Mouse (Mus musculus) stomach, embryonic 14.5 days (tissue): Measurements from ENCODE around the gene Hand2. TPM values are rescaled to one million over a fixed set of nuclear protein-coding genes. Genes with fewer than 3 reads are reported as not detected.

Source experiments
- ATAC-seq: fragments of 200-750 bp; cut with Nextera tagmentation; 2 replicates; pipeline ENCODE4 v1.8.0; 2017; ENCODE audit warnings: low read depth, moderate TSS enrichment; ENCODE audit not compliant: insufficient number of reproducible peaks, insufficient read depth, low FRiP score
- H3K27ac ChIP-seq: fragments of 300-500 bp; sonication (generic); 2 replicates; pipeline ENCODE4 v1.5.1; 2014; ENCODE audit warnings: mild to moderate bottlenecking, low read length, moderate library complexity, mixed read lengths
- H3K27me3 ChIP-seq: fragments of 300-500 bp; sonication (generic); 2 replicates; pipeline ENCODE4 v1.6.1; 2014; ENCODE audit warnings: low read length, control low read depth, mixed read lengths; ENCODE audit not compliant: control insufficient read depth, insufficient read depth
- H3K36me3 ChIP-seq: fragments of 300-500 bp; sonication (generic); 2 replicates; pipeline ENCODE4 v1.6.1; 2014; ENCODE audit warnings: mild to moderate bottlenecking, control low read depth, low read length, moderate library complexity, mixed read lengths; ENCODE audit not compliant: control insufficient read depth, insufficient read depth
- H3K4me1 ChIP-seq: fragments of 300-500 bp; sonication (generic); 2 replicates; pipeline ENCODE4 v1.6.1; 2014; ENCODE audit warnings: low read length, control low read depth, mixed read lengths; ENCODE audit not compliant: control insufficient read depth, insufficient read depth
- H3K4me2 ChIP-seq: fragments of 300-500 bp; sonication (generic); replicated peaks from 2 replicates; pipeline ENCODE4 v1.6.1; 2014; ENCODE audit warnings: low read depth, low read length, control low read depth
- H3K4me3 ChIP-seq: fragments of 300-500 bp; sonication (generic); 2 replicates; pipeline ENCODE4 v1.5.1; 2014; ENCODE audit warnings: low read depth, low read length, control low read depth
- H3K9ac ChIP-seq: fragments of 300-500 bp; sonication (generic); replicated peaks from 2 replicates; pipeline ENCODE4 v1.6.1; 2014; ENCODE audit warnings: low read depth, mild to moderate bottlenecking, control low read depth, low read length, moderate library complexity, mixed read lengths
- H3K9me3 ChIP-seq: fragments of 300-500 bp; sonication (generic); 2 replicates; pipeline ENCODE4 v1.6.1; 2016; ENCODE audit warnings: low read depth, low read length, control low read depth; ENCODE audit not compliant: control insufficient read depth
- WGBS: fragments of 180-500 bp; shearing (Covaris S2); extraction: QIAGEN DNeasy Blood & Tissue Kit; methylation state at CpG from one replicate; pipeline ENCODE4 v1.1.7; 2014; 5-methylcytosine and 5-hydroxymethylcytosine counted together
- polyA plus RNA-seq: library from polyadenylated mRNA; unstranded; fragments of >200 nt; fragmentation: Nextera tagmentation; extraction: Ambion mirVana; gene quantifications from 2 replicates; pipeline ENCODE4 v1.2.1, GENCODE M21; 2014

Gene Hand2
- polyA plus RNA-seq, 1 experiment from 2014 or later = 17.7 TPM

DNA sequence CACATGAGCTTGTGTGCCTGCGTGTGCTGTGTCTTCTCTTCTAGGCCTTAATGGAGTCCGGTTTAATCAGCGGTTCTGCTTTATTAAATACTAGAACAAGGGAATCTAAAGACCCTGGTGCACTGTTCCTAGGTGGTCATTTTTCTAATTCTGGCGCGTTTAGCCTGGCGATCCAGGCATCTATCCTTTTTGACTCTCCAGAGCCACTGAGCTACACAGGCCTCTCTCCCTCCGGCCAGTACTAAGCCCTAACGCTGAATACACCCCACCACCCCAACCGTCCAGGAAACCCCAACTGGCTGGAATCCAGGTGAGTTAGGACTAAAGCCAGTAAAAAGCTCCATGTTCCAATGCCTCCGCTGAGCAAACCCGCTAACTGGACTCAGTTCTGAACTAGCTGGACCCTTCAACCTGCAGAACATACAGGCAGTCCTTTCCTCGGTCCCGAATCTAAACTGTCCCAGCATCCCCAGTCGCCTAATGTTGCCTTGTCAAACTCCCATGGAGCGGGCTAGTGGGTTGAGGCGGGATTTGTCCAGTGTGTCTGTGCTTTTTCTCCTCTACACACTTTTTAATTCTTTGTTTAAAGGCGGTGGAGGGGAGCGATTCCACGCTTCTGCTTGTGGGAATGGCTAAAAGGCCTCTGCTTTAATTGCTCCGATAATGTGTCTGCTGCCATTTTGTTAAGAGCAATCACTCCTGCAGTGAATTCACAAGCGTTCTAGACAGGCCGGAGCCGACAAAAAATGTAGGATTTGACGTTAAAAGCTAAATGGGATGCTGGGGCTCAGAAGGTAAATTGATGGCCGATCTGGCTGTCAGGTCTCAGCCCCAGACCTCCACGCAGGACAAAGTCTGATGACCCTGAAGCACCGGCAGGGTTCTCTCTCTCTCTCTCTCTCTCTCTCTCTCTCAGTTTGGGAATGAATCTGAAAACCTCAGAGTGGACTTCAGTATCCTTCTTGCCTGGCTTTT, 5.6 kb downstream of the Hand2 start:
- Histone ChIP-seq H3K9ac (peak overlapping the region; percentile 95), H3K9me3 (no peaks in the 10 kb centered on the region), H3K4me3 (peak overlapping the region; percentile 66), H3K4me2 (peak overlapping the region; percentile 55), H3K27ac (peak overlapping the region; percentile 85), H3K27me3 (peaks cover 18% of the 10 kb centered on the region), H3K36me3 (no peaks in the 10 kb centered on the region; the same call in 1 of the 2 replicates), H3K4me1 (peaks cover 9% of the 10 kb centered on the region; the same call in 1 of the 2 replicates)
- no peak for ATAC-seq
- WGBS = 21% methylated on average over 27 of the region's 27 CpGs

DNA sequence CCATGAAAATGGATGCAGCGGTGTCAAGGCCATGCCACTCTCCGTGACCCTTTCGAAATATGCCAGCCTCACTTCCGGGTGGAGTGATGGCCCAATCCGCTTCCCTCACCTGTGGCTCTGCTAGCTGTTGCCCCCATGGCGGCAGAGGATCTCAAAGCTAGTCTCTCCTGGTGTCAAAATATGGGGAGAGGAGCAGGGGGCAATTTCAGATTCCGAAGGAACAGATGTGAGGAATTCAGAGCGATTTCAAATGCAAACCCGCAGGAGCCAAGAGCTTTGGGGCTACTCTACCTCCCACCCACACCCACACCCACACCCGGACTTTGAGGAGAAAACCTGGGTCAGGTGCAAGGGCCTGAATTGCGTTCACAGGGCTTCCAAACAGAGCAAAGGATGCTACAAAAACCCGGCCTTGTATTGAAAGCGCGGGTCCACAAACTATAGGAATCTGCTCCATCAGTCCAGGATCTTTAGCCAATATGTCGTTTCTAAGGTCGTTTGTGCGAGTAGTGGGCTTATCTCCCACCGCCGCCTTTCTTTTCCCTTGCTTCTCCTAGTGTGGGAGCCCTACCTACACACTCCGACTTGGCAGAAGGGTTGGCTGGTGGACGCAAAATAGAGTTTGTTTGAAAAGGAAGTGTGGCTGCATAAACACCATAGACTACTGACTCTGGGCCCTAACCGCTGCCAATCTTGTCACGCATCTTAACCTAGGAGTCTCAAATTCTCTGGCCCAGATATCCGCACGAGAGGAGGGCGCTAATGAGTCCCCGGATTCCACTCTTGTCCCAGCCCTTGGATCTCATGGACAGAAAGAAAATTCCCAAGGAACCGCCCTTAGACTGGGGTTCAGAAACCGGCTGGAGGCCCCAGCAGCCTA, 6.7 kb downstream of the Hand2 start:
- H3K9ac ChIP-seq = peak overlapping the region; percentile 38
- WGBS = 14% methylated on average over 29 of the region's 29 CpGs
- no peak for ATAC-seq
- H3K27ac ChIP-seq = peak overlapping the region; percentile 85
- peaks cover 18% of the 10 kb centered on the region for H3K27me3 ChIP-seq
- H3K4me3 ChIP-seq = peak overlapping the region; percentile 66
- H3K36me3 ChIP-seq = no peaks in the 10 kb centered on the region; the same call in 1 of the 2 replicates
- peak overlapping the region; percentile 55 for H3K4me2 ChIP-seq
- H3K9me3 ChIP-seq = no peaks in the 10 kb centered on the region
- H3K4me1 ChIP-seq = peaks cover 9% of the 10 kb centered on the region; the same call in 1 of the 2 replicates

DNA sequence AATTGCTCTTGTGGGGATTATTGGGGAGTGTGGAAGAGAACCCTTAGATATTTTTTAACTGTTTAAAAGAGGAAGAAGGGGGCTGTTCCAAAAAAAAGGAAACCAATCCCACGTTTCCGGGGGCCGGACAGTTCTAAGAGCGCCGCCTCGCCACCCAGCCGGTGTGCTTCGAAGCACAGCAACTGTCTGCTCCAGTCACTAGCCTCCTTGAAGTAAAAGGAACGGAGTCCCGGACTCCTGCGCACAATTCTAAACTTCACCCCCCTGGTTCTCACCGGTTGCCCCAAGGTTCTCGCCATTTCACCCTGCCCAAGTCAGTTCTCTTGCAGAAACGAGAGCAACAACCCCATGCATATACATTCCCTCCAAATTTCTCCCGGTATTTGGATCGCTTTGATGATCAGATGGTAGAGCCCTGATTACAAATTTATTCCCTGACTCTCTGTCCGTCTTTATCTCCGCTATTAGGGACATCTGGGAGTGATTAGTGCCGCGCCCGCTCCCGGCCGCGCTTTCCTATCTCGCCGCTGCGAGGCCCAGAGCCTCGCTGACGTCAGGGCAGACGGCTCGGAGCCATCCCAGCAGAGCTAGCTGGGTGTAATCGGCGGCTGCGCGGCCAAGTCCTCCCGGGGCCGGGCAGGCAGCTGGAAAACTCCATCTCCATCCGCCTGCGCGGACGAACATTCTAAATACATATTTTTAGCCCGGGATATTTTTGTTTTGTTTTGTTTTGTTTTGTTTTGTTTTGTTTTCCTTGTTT, 7.6 kb downstream of the Hand2 start:
- peak overlapping the region; percentile 33 for H3K9ac ChIP-seq
- ATAC-seq = peak; percentile 80; the same call in 1 of the 2 replicates
- H3K4me2 ChIP-seq = peak overlapping the region; percentile 55
- H3K36me3 ChIP-seq = no peaks in the 10 kb centered on the region; the same call in 1 of the 2 replicates
- H3K27me3 ChIP-seq = peaks cover 18% of the 10 kb centered on the region
- H3K27ac ChIP-seq = peak overlapping the region; percentile 85
- H3K4me1 ChIP-seq = peaks cover 9% of the 10 kb centered on the region; the same call in 1 of the 2 replicates
- 3% methylated on average over 42 of the region's 42 CpGs for WGBS
- peak overlapping the region; percentile 66 for H3K4me3 ChIP-seq
- H3K9me3 ChIP-seq = no peaks in the 10 kb centered on the region

DNA sequence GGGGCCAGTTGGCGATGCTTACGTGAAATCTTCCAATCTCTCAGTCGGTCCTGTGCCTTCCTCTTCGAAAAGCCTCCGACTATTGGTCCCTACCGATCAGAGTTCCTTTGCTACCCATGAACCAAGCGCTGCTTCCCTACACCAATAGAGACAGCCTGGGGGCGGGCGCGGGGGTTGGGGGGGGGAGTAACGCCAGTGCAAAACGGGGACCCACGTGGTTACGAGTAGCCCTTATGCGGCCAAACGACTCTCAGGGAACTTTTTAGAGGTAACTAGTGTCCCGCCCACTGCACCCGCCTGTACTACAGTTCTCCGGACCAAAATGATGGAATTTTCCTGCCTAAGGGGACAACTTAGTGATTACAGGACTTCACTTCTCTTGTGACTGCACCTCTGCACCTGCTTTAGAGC, 8.2 kb downstream of the Hand2 start:
- peak overlapping the region; percentile 85 for H3K27ac ChIP-seq
- WGBS = 5% methylated on average over 19 of the region's 19 CpGs

DNA sequence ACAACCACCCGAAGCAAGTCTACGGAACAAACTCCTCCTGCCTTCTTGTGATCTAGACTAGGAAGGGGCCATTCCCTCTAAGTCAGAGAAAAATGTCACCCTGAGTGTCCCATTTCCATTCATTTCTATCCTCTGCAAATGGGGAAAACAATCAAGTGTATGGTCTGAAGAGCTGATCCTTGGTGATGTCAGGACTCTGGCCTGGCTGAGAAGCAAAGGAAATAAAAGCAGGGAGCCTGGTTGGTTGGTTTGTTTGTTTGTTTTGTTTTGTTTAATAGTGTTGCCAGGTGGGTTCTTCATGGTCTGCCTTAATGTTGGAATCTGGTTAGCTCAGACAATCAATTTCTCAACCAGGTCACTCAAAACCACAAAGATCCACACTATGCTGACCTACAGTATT, 9.3 kb downstream of the Hand2 start:
- 55% methylated on average over 2 of the region's 2 CpGs for WGBS
- no peak for ATAC-seq

More for the DNA sequence above, 8.2 kb downstream of the Hand2 start:
- ATAC-seq = peak; percentile 33; the same call in 1 of the 2 replicates
- H3K9ac ChIP-seq = peak overlapping the region; percentile 33; the same call in 1 of the 2 replicates
- H3K4me1 ChIP-seq = peaks cover 9% of the 10 kb centered on the region; the same call in 1 of the 2 replicates
- peak overlapping the region; percentile 66 for H3K4me3 ChIP-seq
- H3K4me2 ChIP-seq = peak overlapping the region; percentile 55
- H3K27me3 ChIP-seq = peaks cover 18% of the 10 kb centered on the region
- no peaks in the 10 kb centered on the region for H3K9me3 ChIP-seq
- no peaks in the 10 kb centered on the region; the same call in 1 of the 2 replicates for H3K36me3 ChIP-seq

DNA sequence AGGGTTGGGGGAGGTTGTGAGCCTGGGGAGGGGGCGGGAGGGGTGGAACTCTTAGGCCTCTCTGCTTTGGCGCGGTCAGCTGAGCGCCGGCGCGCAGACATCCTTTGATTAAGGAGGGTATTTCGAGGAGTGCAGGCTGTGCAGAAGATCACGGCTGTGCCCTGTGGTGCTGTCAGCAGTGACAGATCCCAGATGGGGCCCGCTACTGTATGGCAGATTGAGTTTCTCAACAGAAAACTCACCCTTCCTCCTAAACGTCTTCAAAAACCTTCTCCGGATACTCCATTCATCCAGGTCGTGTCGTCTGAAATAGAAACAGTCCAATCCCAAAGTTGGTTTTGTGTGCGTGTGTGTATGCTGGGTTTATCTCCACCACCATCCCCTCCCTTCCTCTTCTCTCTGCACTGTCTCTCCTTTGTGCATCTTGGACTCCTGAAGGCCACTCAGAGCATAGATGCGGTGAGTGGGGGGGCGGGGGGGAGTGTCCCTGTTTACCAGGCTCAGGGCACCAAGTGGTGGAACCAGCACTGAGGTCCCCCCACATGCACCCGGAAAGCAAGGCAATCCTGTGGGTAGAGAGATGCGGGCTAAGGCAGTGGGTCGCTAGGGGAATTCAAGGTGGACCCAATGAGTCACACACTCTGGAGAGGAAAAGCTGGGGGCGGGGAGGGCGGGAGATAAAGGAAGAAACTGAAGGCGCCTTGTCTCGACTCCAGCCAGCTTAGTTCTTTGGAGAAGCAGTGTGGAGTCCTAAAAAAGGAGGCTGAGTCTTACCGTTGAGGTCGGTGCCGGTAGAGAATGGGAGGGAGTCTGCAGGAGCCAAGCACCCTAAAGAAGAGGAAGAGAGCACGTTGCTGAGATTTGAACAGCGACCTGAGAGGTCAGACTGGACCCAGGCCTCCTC, 11.2 kb downstream of the Hand2 start:
- Histone ChIP-seq H3K9me3 (no peaks in the 10 kb centered on the region), H3K9ac (peak overlapping the region; percentile 47), H3K4me2 (peak overlapping the region; percentile 45), H3K4me1 (peaks cover 9% of the 10 kb centered on the region; the same call in 1 of the 2 replicates), H3K27me3 (peaks cover 10% of the 10 kb centered on the region), H3K27ac (peak overlapping the region; percentile 85), H3K36me3 (no peaks in the 10 kb centered on the region; the same call in 1 of the 2 replicates), H3K4me3 (peak overlapping the region; percentile 28)
- peak; percentile 77 for ATAC-seq
- WGBS = 2% methylated on average over 29 of the region's 29 CpGs

More for the DNA sequence above, 9.3 kb downstream of the Hand2 start:
- Histone ChIP-seq H3K4me3 (no peak overlapping the region), H3K9me3 (no peaks in the 10 kb centered on the region), H3K27ac (peak overlapping the region; percentile 16; the same call in 1 of the 2 replicates), H3K27me3 (peaks cover 18% of the 10 kb centered on the region), H3K9ac (no peak overlapping the region), H3K36me3 (no peaks in the 10 kb centered on the region; the same call in 1 of the 2 replicates), H3K4me1 (peaks cover 9% of the 10 kb centered on the region; the same call in 1 of the 2 replicates), H3K4me2 (no peak overlapping the region)
